Mouse (Mus musculus) heart, postnatal 4 days (tissue): ENCODE results near the gene Radil. TPM values are rescaled to one million over a fixed set of nuclear protein-coding genes. Genes with fewer than 3 reads are reported as not detected.
A peak's percentile ranks its signal among the peaks of the same experiment; 100 is the strongest.

Experiments used
- DNase-seq: peaks from one replicate; pipeline ENCODE4 v3.0.0; 2021
- total RNA-seq, 2 experiments: library from RNA; stranded (reverse); gene quantifications; 2 replicates each; pipeline ENCODE4 v1.2.3; 2021

Gene Radil
- total RNA-seq, result 1 to 10 TPM; 3.7 to 5.6 TPM

- peak; percentile 99 for DNase-seq
These were observed at the start of gene Radil for GRCm38 (mm10) chr5:142550706-142551652. Radil (minus strand) TSS chr5:142551098.

- no peak for DNase-seq
These were observed 46.9 kb upstream of the Radil start for GRCm38 (mm10) chr5:142597648-142598390.

GRCm38 (mm10) chr5:142596723-142597122 lies 45.8 kb upstream of the Radil start:
- DNase-seq, result no peak

- DNase-seq, result no peak
These were observed 44.8 kb upstream of the Radil start for GRCm38 (mm10) chr5:142595698-142596097.

- DNase-seq, result no peak
These were observed 40.2 kb upstream of the Radil start for GRCm38 (mm10) chr5:142590953-142591616.

GRCm38 (mm10) chr5:142583616-142584126 lies 32.8 kb upstream of the Radil start:
- DNase-seq, result no peak

- peak; percentile 66 for DNase-seq
These were observed 30.6 kb upstream of the Radil start for GRCm38 (mm10) chr5:142581517-142581916.

GRCm38 (mm10) chr5:142578192-142578591 lies 27.3 kb upstream of the Radil start:
- DNase-seq, result no peak

GRCm38 (mm10) chr5:142576832-142577231 lies 25.9 kb upstream of the Radil start:
- peak; percentile 25 for DNase-seq

GRCm38 (mm10) chr5:142574323-142575057 lies 23.6 kb upstream of the Radil start:
- DNase-seq, result no peak

GRCm38 (mm10) chr5:142564606-142565005 lies 13.7 kb upstream of the Radil start:
- DNase-seq, result no peak

- DNase-seq, result no peak
These were observed 9.4 kb upstream of the Radil start for GRCm38 (mm10) chr5:142560261-142560660.

GRCm38 (mm10) chr5:142557397-142558067 lies 6.6 kb upstream of the Radil start:
- DNase-seq, result peak; percentile 89

GRCm38 (mm10) chr5:142556721-142557120 lies 5.8 kb upstream of the Radil start:
- DNase-seq, result no peak

- no peak for DNase-seq
These were observed 5.0 kb upstream of the Radil start for GRCm38 (mm10) chr5:142555866-142556265.

GRCm38 (mm10) chr5:142549961-142550705 lies 765 bp downstream of the Radil start:
- DNase-seq, result peak; percentile 58

- DNase-seq, result no peak
These were observed 1.5 kb downstream of the Radil start for GRCm38 (mm10) chr5:142549441-142549840.

GRCm38 (mm10) chr5:142547066-142547465 lies 3.8 kb downstream of the Radil start:
- no peak for DNase-seq

- DNase-seq, result no peak
These were observed 4.6 kb downstream of the Radil start for GRCm38 (mm10) chr5:142546344-142546743.

GRCm38 (mm10) chr5:142545014-142545795 lies 5.7 kb downstream of the Radil start:
- DNase-seq, result no peak
